Mouse (Mus musculus) ES-Bruce4 (cell line): ENCODE data around the gene Fbxo36. TPM values are rescaled to one million over a fixed set of nuclear protein-coding genes. Genes with fewer than 3 reads are reported as not detected.

Experiments
- H3K27ac ChIP-seq: 2 replicates; pipeline ENCODE4 v1.5.1; 2012; ENCODE audit warnings: low read length, inconsistent platforms; ENCODE audit not compliant: insufficient read depth
- H3K27me3 ChIP-seq: 2 replicates; pipeline ENCODE4 v1.6.1; 2012; ENCODE audit warnings: mild to moderate bottlenecking, low read length, inconsistent platforms; ENCODE audit not compliant: control insufficient read depth, poor library complexity, insufficient read depth, severe bottlenecking
- H3K36me3 ChIP-seq: 2 replicates; pipeline ENCODE4 v1.6.1; 2012; ENCODE audit warnings: inconsistent platforms, mild to moderate bottlenecking, low read length, moderate library complexity; ENCODE audit not compliant: control insufficient read depth, poor library complexity, insufficient read depth, severe bottlenecking
- H3K4me1 ChIP-seq: one replicate; pipeline ENCODE4 v1.8.1; 2011; ENCODE audit warnings: low read length; ENCODE audit not compliant: control insufficient read depth, insufficient read depth
- H3K4me3 ChIP-seq: 2 replicates; pipeline ENCODE4 v1.5.1; 2011; ENCODE audit warnings: low read depth, mild to moderate bottlenecking, low read length
- H3K9ac ChIP-seq: 2 replicates; pipeline ENCODE4 v1.6.1; 2012; ENCODE audit warnings: low read depth, mild to moderate bottlenecking, inconsistent platforms; ENCODE audit not compliant: poor library complexity, severe bottlenecking
- H3K9me3 ChIP-seq: replicated peaks from 2 replicates; pipeline ENCODE4 v1.6.1; 2012; ENCODE audit warnings: mild to moderate bottlenecking, low read length, inconsistent platforms; ENCODE audit not compliant: control insufficient read depth, poor library complexity, insufficient read depth, severe bottlenecking
- CTCF ChIP-seq: IDR thresholded peaks from one replicate; pipeline ENCODE4 v1.8.1; 2011; ENCODE audit warnings: low read depth, low read length
- EP300 ChIP-seq: IDR thresholded peaks from 2 replicates; pipeline ENCODE4 v1.6.1; 2011; ENCODE audit warnings: low read depth, low read length; ENCODE audit not compliant: insufficient read depth
- POLR2A ChIP-seq: IDR thresholded peaks from one replicate; pipeline ENCODE4 v1.8.1; 2011; ENCODE audit warnings: low read length; ENCODE audit not compliant: insufficient read depth
- polyA plus RNA-seq: library from polyadenylated mRNA; stranded (reverse); fragments of >200 nt; gene quantifications from 2 replicates; pipeline ENCODE4 v1.2.4, GENCODE M21; 2011; ENCODE audit warnings: low read depth; ENCODE audit not compliant: missing spikeins, insufficient read depth, insufficient read length

Gene Fbxo36
- polyA plus RNA-seq, 1 experiment, result 13.5 TPM

GRCm38 (mm10) chr1:84861255-84861630, 21.6 kb downstream of the Fbxo36 start:
- H3K27ac ChIP-seq, result peak overlapping the region; percentile 100
- H3K4me1 ChIP-seq, result peaks cover 9% of the 10 kb centered on the region
- H3K4me3 ChIP-seq, result no peak overlapping the region
- H3K9me3 ChIP-seq, result no peaks in the 10 kb centered on the region
- H3K27me3 ChIP-seq, result no peaks in the 10 kb centered on the region
- no peaks in the 10 kb centered on the region for H3K36me3 ChIP-seq
- TF ChIP-seq POLR2A (no peak), CTCF (no peak)
- peak overlapping the region; percentile 64 for H3K9ac ChIP-seq

- H3K9ac ChIP-seq, result peak overlapping the region; percentile 16; the same call in 1 of the 2 replicates
- H3K4me1 ChIP-seq, result peaks cover 6% of the 10 kb centered on the region
- no peak for TF ChIP-seq CTCF
- no peak for TF ChIP-seq EP300
- no peak for TF ChIP-seq POLR2A
- no peaks in the 10 kb centered on the region for H3K9me3 ChIP-seq
- H3K4me3 ChIP-seq, result no peak overlapping the region
- H3K27ac ChIP-seq, result peak overlapping the region; percentile 94
- H3K27me3 ChIP-seq, result no peaks in the 10 kb centered on the region
- H3K36me3 ChIP-seq, result no peaks in the 10 kb centered on the region
Observed at GRCm38 (mm10) chr1:84864645-84865044, 25.0 kb downstream of the Fbxo36 start.

- H3K27ac ChIP-seq, result peak overlapping the region; percentile 97
- no peak for TF ChIP-seq CTCF
- no peak for TF ChIP-seq POLR2A
- no peak for TF ChIP-seq EP300
- no peaks in the 10 kb centered on the region for H3K27me3 ChIP-seq
- H3K9ac ChIP-seq, result peak overlapping the region; percentile 55; the same call in 1 of the 2 replicates
- peaks cover 9% of the 10 kb centered on the region for H3K4me1 ChIP-seq
- no peak overlapping the region for H3K4me3 ChIP-seq
- no peaks in the 10 kb centered on the region for H3K9me3 ChIP-seq
- no peaks in the 10 kb centered on the region for H3K36me3 ChIP-seq
Observed at GRCm38 (mm10) chr1:84866231-84866630, 26.6 kb downstream of the Fbxo36 start.

- Histone ChIP-seq H3K9me3 (no peaks in the 10 kb centered on the region), H3K4me3 (no peak overlapping the region), H3K27ac (peak overlapping the region; percentile 97), H3K27me3 (no peaks in the 10 kb centered on the region), H3K36me3 (no peaks in the 10 kb centered on the region), H3K9ac (peak overlapping the region; percentile 55; the same call in 1 of the 2 replicates), H3K4me1 (peaks cover 9% of the 10 kb centered on the region)
- 0 out of 2 replicates have a peak, but pooled peaks have one; percentile 25 for TF ChIP-seq EP300
- no peak for TF ChIP-seq CTCF
Observed at GRCm38 (mm10) chr1:84866706-84867230, 27.1 kb downstream of the Fbxo36 start.

GRCm38 (mm10) chr1:84868311-84868710, 28.7 kb downstream of the Fbxo36 start:
- Histone ChIP-seq H3K27ac (peak overlapping the region; percentile 97), H3K4me1 (peaks cover 5% of the 10 kb centered on the region), H3K27me3 (no peaks in the 10 kb centered on the region), H3K4me3 (no peak overlapping the region), H3K9me3 (no peaks in the 10 kb centered on the region), H3K36me3 (no peaks in the 10 kb centered on the region), H3K9ac (no peak overlapping the region)
- TF ChIP-seq EP300 (no peak), CTCF (no peak)

GRCm38 (mm10) chr1:84868841-84869240, 29.2 kb downstream of the Fbxo36 start:
- peak overlapping the region; percentile 61 for H3K4me3 ChIP-seq
- TF ChIP-seq EP300, result peak; percentile 88
- no peak for TF ChIP-seq CTCF
- no peak for TF ChIP-seq POLR2A

More at GRCm38 (mm10) chr1:84868841-84869240, 29.2 kb downstream of the Fbxo36 start:
- Histone ChIP-seq H3K4me1 (peaks cover 6% of the 10 kb centered on the region), H3K36me3 (no peaks in the 10 kb centered on the region), H3K27me3 (no peaks in the 10 kb centered on the region), H3K27ac (peak overlapping the region; percentile 97), H3K9me3 (no peaks in the 10 kb centered on the region), H3K9ac (peak overlapping the region; percentile 41)
